Mouse (Mus musculus): ENCODE results near the gene Gpr19.

The Gpr19 gene

DNA sequence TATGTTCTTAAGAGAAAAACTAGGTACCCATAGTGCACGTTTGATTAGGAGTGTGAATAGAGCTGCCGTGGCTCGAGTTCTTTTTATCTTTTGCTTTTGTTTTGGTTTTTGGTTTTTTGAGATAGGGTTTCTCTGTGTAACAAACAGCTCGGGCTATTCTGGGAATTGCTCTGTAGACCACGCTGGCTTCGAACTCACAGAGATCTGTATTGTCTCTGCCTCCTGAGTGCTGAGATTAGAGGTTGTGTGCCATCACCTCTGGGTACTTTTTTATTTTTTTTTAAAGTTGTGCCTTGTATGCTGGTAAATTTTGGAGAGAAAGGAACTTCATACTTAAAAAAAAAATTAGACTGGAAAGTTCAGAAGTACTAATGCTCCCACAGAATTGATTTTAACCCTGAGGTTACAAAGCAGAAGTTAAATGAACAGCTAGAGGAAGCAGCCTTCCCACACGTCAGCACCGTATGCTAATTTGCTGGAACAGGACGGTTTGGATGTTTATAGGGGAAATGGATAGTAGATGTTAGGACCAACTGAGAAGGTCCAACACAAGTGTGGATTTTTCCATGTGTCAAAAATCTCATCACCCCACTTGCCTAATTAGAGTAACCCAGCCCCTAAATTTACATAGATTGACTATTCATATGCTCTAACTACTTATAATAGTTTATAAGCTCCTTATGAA is 24.3 kb upstream of the Gpr19 start:
- DNase-seq, result no peak

DNA sequence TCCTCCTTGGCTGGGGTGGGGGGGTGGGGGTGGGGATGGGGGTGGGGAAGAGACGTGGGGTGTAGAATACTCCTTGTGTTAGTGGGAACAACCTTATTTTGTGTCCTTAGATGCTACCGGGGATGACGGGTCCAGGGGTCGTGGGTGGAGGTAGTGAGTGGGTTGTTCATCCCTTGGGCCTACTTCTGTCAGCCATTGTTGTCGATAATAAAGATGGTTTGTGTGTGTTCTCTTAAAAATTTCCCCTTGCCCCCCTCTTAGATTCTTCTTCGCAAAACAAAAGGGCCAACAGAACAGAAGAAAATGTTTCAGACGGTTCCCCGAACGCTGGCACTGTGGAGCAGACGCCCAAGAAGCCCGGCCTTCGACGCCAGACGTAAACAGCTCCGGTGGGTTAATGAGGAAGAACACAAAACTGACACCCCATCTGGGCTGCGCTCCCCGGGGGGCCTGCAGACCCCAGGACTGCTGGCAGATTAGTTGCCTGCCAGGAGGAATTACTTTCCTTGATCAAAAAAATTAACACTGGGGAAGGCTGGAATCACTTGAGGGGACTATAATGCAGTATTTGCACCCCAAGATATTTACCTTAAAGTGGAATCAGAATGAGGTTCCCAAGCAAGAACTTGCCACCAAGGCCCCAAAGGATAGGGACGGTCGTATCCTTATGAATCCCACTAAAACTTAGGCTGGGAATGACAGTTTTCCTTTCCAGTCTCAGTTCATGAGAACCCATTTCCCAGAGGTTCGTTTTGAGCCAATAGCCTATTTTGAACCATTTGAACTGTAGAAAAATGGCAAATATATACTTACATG is 23.5 kb upstream of the Gpr19 start:
- peak in 1 of 2 experiments; percentile 32 for DNase-seq

- peak; percentile 39 to 62 for DNase-seq
Measured at GRCm38 (mm10) chr6:134921014-134921694, 22.8 kb upstream of the Gpr19 start.

GRCm38 (mm10) chr6:134920190-134921013 is 22.0 kb upstream of the Gpr19 start, which contains the start of gene Cdkn1b:
Cdkn1b (plus strand) TSS chr6:134920401.
- peak; percentile 80 to 84 for DNase-seq

DNA sequence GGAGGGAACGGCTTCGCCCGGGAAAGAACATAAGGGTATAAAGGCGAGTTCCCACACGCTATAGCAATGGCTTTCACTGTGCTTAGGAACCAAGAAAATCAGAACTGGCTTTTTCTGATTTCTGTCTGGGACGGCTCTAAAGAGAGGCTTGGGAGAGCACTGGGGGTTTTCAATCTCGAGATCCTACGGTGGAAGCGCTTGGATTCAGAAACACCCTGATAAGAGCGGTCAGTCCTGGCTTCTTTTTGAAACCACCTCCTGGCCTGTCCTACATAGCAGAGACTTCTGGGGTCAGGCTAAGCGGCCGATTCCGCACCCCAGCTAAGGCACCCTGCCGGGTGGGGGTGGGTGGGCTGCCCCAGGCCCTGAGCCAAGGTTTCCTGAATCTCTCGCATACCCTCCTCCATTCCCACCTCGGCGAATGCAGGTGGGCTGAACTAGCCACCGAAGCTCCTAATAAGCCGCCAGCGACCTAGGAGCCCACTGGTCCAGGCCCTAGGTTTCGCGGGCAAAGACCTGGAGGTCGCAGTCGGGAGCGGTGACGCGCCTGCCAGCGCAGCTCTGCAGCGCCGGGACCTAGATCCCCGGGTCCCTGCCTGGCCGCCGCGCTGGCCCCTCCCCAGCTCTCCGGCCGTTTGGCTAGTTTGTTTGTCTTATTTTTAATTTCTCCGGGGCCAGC is 21.3 kb upstream of the Gpr19 start:
- DNase-seq, result no peak

- no peak for DNase-seq
Measured at GRCm38 (mm10) chr6:134918769-134919168, 20.4 kb upstream of the Gpr19 start.

- DNase-seq, result peak; percentile 30 to 45
Measured at GRCm38 (mm10) chr6:134917087-134917486, 18.7 kb upstream of the Gpr19 start.

DNA sequence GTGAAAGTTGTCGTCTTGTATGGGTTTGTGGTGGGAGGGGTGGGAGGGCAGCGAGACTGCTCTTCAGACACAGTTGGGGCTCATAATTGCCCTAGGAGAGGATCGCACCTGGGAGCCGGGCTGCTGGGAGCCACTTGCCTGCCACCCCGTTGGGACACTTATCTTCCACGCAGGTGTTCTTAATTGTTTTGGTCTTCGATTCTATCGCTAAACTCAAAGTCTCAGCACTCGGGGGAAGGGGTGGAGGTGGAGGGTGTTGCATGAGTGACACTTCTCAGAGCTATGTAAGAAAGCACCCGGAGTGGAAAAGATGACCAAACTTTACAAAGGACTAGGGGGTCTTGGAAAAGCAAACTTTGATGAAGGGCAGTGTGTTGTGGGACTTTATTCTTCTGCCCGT is 18.3 kb upstream of the Gpr19 start:
- peak in 1 of 2 experiments; percentile 31 for DNase-seq

DNA sequence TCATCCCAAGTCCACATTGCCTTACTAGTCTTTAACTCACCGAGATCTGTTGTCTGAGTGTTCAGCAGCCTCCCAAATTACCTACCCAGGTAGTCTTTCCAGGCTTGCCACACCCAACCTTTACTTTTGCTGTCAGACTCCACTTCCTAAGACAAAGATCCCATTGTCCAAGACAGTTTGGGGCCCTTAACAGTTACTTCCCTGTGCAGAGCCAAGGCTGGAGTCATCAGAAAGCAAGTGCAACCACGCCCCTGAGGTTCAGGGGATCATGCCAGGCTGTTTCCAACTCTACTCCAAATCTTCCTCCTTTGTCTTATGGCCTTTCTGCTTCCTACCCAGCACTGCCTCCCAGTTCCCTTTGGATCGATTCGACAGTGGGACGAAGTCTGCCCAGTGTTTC is 16.1 kb upstream of the Gpr19 start:
- no peak for DNase-seq

DNA sequence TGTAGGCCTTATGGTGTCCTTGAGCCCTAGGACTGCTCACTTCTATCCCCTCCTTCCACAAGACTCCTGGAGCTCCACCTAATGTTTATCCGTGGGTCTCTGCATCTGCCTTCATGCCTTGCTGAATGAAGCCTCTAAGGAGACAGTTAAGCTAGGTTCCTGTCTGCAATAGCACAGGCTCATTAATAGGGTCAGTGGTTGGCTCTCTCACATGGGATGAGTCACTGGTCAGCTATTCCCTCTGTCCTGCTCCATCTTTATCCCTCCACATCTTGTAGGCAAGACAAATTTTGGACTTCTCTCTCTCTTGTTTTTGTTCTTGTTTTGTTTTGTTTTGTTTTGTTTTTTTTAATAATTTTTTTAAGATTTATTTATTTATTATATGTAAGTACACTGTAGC is 7.4 kb upstream of the Gpr19 start:
- no peak for DNase-seq

DNA sequence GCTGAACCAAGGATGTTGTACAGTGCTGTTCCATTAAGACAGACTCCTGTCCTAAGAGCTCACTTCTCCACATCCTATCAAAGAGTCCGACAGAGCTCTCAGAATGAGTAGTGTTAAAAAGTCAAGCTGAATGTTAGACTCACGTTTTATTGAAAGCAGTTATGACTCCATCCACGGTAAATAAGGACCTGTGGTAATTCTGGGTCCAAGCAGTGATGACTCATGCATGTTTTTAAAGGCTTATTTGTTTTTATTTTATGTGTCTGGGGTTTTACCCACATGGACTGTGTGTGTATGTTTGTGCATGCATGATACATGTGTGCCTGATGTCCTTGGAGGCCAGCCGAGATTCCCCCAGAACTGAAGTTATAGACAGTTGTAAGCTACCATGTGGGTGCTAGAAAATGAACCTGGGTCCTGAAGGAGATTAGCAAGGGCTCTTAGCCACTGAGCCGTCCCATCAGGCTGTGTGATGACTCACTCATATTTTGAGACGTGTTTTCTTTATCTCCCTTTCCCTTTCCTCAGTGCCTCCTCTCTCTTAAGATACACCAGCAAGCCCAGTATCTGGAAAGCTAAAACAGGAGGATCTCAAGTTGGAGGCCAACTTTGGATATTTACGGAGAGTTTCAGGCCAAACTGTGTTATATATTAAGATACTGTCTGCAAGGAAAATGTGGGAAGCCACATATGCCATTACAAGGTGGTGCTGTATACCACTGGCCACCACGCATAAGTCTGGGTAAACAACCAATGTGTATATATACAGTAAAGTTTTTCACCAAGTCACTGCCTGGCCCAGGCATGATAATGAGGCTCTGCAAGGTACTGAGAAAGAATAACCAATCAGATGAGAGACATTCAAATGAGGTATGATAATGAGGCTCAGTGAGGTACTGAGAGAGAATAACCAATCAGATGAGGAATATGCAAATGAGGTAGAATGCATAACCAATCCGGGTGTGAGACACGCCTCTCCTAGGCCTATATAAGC is 5.8 kb upstream of the Gpr19 start:
- DNase-seq, result no peak

GRCm38 (mm10) chr6:134903368-134903767 is 5.0 kb upstream of the Gpr19 start:
- DNase-seq, result no peak

DNA sequence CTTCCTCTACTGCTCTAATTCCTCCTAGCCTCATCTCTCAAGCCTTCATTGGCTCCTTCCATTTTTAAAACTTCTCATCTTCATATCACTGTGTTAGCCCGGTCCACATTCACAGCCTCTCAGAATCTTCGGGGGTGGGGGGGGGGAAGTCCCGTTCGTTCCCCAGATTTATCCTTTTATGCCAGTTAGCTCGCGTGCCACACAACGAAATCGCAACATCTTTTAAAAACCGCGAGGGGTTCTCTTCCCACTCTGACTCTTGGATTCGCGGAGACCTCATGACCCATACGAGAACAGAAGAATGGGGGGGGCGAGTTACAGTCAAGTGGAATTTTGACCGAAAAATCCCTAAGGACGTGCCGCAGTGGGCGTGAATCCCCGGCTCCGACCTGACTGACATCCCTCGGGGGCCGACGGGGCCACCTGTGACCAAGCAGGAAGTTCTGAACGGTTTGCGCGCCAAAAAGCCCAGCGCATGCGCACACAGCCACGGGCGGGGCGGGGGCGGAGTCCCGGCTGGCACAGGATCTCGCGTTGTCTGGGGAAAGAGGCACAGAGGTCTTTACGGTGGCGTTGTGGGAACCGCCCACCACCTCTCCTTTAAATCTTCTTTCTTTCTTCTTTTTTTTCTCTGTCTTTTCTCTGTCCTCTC is 809 bp downstream of the Gpr19 start:
- peak; percentile 97 for DNase-seq

DNA sequence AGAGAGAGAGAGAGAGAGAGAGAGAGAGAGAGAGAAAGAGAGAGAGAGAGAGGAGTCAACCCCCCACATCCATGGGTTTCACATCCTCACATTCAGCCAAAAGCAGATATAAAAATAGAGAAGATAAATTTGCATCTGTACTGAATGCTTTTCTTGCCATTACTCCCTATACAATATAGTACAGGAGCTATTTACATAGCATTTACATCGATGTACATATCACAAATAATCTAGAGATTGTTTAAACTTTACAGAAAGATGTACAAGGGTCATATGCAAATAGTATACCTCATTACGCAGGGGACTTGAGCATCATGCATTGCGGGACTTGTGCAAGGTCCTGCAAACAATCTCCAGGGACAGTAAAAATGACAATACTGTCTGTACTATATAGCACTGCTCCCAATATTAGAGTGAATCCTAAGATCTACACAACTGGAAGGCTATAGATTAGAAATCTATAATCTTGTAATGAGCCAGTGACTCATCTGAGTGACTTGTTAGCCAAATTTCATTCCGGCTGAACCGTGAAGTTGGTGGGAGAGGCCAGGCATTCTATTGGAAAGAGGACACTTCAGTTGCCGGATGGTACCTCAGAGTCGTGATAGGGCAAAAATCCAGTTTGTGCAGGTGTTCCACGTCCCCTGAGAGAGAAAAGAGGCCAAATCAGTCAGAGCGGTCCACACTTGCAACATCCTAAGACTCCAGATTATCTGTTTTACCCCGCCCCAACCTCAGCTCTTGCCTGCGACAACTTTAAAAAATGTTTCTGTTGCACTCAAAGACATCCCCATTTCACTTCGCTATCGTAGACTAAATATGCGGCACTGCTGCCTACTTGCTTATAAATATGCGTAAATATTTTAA is 1.6 kb downstream of the Gpr19 start:
- DNase-seq, result peak in 1 of 2 experiments; percentile 16

DNA sequence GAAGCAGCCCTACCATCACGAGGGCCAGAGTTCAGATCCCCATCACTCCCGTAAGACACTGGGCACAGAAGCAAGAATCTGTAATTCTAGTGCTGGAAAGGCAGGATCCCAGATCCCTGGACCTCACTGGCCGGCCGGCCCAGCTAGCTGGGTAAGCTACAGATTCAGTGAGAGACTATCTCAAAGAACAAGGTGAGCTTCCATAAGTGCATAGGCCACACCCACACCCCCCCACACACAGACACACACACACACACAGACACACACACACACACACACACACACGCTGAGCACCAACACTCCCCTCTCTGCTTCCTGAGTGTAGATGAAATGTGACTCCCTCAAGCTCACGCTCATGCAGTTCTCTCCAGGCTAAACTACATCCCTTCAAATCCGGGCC is 7.9 kb downstream of the Gpr19 start:
- no peak for DNase-seq

- no peak for DNase-seq
Measured at GRCm38 (mm10) chr6:134889763-134890162, 8.6 kb downstream of the Gpr19 start.

- no peak for DNase-seq
Measured at GRCm38 (mm10) chr6:134888563-134889017, 9.8 kb downstream of the Gpr19 start.

DNA sequence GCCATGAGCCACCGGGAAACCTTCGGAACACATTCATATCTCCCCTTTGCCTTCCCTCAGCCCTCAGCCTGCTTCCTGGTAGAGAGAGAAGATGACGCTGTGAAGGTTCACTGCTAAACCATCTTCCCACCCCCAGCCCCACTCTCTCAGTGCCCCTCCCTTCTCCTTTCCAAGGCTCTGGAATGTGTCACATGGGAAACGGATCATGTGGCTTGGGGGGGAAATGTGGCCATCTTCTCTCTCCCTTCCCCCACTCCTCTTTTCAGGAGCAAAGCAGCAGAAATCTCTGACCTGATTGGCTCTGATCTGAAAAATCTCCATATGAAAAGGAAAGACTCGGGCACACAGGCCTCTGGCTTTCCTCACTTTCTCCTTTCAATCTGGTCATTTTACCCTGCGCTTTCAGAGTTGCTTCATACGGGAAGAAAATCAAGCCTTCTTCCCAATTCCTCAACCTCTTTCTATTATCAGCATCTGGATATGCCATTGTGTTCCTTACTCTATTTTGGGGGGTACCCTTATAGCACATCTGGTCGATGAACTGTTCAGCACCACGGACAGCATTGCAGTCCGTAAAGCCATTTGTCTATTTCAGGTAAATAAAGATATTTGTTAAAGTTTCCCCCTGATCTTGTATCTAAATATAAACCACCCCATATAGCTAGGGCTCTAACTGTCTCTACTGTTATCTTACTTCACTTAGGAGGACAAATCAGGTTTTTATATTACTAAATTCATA is 10.5 kb downstream of the Gpr19 start:
- no peak for DNase-seq
